10 mouse cellular contexts compared by ENCODE assay signal in genomic region chr15:102976631-102977422, GRCm38 (mm10). TPM values are rescaled to one million over a fixed set of nuclear protein-coding genes. Genes with fewer than 3 reads are reported as not detected.
DNase-seq lines count a peak whose midpoint lies in the region; ATAC-seq lines count a peak whose summit lies in the region.
"Had no signal": no experiment of that assay in that cellular context is flagged by ENCODE, and none has a peak within 500 bp of the region (broad histone marks: within the 10 kb centered on the region; RNA-seq: fewer than 3 reads in every experiment).

No protein-coding gene starts in this region.

- H3K4me2 ChIP-seq in lung, embryonic 16.5 days (ENCODE audit: low read depth, low read length), result 0 out of 2 replicates have a peak overlapping the region, but pooled peaks have one; percentile 7
- H3K4me2 ChIP-seq in intestine, embryonic 16.5 days (ENCODE audit: low read depth, low read length), result peak overlapping the region; percentile 42
- peak overlapping the region; percentile 91 for H3K4me2 ChIP-seq in neural tube, embryonic 13.5 days

- H3K4me1 ChIP-seq in lung, embryonic 16.5 days (replicated peaks; ENCODE audit: control insufficient read depth, insufficient read depth, low read length), result no peaks in the 10 kb centered on the region; the same call in 1 of the 2 replicates
- H3K4me1 ChIP-seq in intestine, embryonic 16.5 days (ENCODE audit: control insufficient read depth, insufficient read depth, low read length), result peaks cover 7% of the 10 kb centered on the region; the same call in 1 of the 2 replicates
- peaks cover 47% of the 10 kb centered on the region for H3K4me1 ChIP-seq in neural tube, embryonic 13.5 days (replicated peaks)

- H3K27me3 ChIP-seq in lung, embryonic 16.5 days (ENCODE audit: control insufficient read depth, insufficient read depth, low read depth, low read length), result peaks cover 99% of the 10 kb centered on the region
- H3K27me3 ChIP-seq in intestine, embryonic 16.5 days (replicated peaks; ENCODE audit: control insufficient read depth, insufficient read depth, low read length), result peaks cover 92% of the 10 kb centered on the region
- peaks cover 31% of the 10 kb centered on the region for H3K27me3 ChIP-seq in neural tube, embryonic 13.5 days

- DNase-seq in lung, adult 18-20 months, result no peak
- peak; percentile 46 for DNase-seq in T-cell, adult 2 months (ENCODE audit: low spot score)
- DNase-seq in yolk sac, embryonic 10.5 days (ENCODE audit: low spot score), result no peak
- DNase-seq: right cerebral cortex, postnatal 25 days had no signal

- H3K36me3 ChIP-seq in lung, embryonic 16.5 days (ENCODE audit: control insufficient read depth, insufficient read depth, low read length), result no peaks in the 10 kb centered on the region
- H3K36me3 ChIP-seq in intestine, embryonic 16.5 days (ENCODE audit: control insufficient read depth, insufficient read depth, low read length), result no peaks in the 10 kb centered on the region
- H3K36me3 ChIP-seq in neural tube, embryonic 13.5 days, result no peaks in the 10 kb centered on the region

- H3K9ac ChIP-seq in lung, embryonic 16.5 days (ENCODE audit: low read length), result no peak overlapping the region
- peak overlapping the region; percentile 12; the same call in 1 of the 2 replicates for H3K9ac ChIP-seq in intestine, embryonic 16.5 days (ENCODE audit: low read depth, low read length)
- H3K9ac ChIP-seq in neural tube, embryonic 13.5 days, result peak overlapping the region; percentile 100

- no peaks in the 10 kb centered on the region for H3K9me3 ChIP-seq in lung, embryonic 16.5 days (ENCODE audit: control insufficient read depth, low read length)
- H3K9me3 ChIP-seq in intestine, embryonic 16.5 days (ENCODE audit: control insufficient read depth, low read length), result no peaks in the 10 kb centered on the region
- no peaks in the 10 kb centered on the region for H3K9me3 ChIP-seq in neural tube, embryonic 13.5 days

- H3K4me3 ChIP-seq in lung, embryonic 16.5 days (ENCODE audit: low read length), result no peak overlapping the region
- peak overlapping the region; percentile 18 for H3K4me3 ChIP-seq in intestine, embryonic 16.5 days (ENCODE audit: low read length)
- peak overlapping the region; percentile 90 for H3K4me3 ChIP-seq in neural tube, embryonic 13.5 days
- H3K4me3 ChIP-seq: left cerebral cortex, adult 2 months had no signal

- 2% methylated on average over 37 of the region's 37 CpGs for WGBS in lung, embryonic 16.5 days
- 4% methylated on average over 37 of the region's 37 CpGs for whole genome bisulfite sequencing in intestine, embryonic 16.5 days
- under 1% methylated on average over 37 of the region's 37 CpGs for WGBS in neural tube, embryonic 13.5 days

- ATAC-seq in lung, embryonic 16.5 days (ENCODE audit: low read depth), result no peak
- no peak for ATAC-seq in intestine, embryonic 16.5 days
- no peak for ATAC-seq in neural tube, embryonic 13.5 days (ENCODE audit: low read depth)
- ATAC-seq in cerebellum, adult (ENCODE audit: insufficient number of reproducible peaks, low FRiP score, low TSS enrichment), result no peak
- ATAC-seq: forebrain, embryonic 14.5 days had no signal

- H3K27ac ChIP-seq in lung, embryonic 16.5 days (ENCODE audit: low read length), result no peak overlapping the region
- H3K27ac ChIP-seq in intestine, embryonic 16.5 days (ENCODE audit: low read length), result no peak overlapping the region
- H3K27ac ChIP-seq in neural tube, embryonic 13.5 days (replicated peaks), result peak overlapping the region; percentile 99
- H3K27ac ChIP-seq: left cerebral cortex, adult 2 months had no signal

RNA-seq across cellular contexts. Expression of gene Hoxc9, which starts 0.6 kb away (rescaled TPM):
- not detected in 2 replicates for polyA plus RNA-seq in lung, embryonic 16.5 days (2015; fragmentation: Nextera tagmentation; extraction: Ambion mirVana)
- polyA plus RNA-seq in intestine, embryonic 16.5 days (2015; fragmentation: Nextera tagmentation; extraction: Ambion mirVana), result 0.49 and 0.76 TPM in 2 replicates
- polyA plus RNA-seq in neural tube, embryonic 13.5 days (2015; fragmentation: Nextera tagmentation; extraction: Ambion mirVana), result 40.9 and 43.4 TPM in 2 replicates
- polyA plus RNA-seq: forebrain, embryonic 14.5 days had no signal

RNA-seq across cellular contexts. Expression of gene Hoxc5, which starts 9.6 kb away (rescaled TPM):
- 0.31 TPM in 2 replicates for polyA plus RNA-seq in lung, embryonic 16.5 days (2015; fragmentation: Nextera tagmentation; extraction: Ambion mirVana)
- polyA plus RNA-seq in intestine, embryonic 16.5 days (2015; fragmentation: Nextera tagmentation; extraction: Ambion mirVana), result 6.8 and 7.2 TPM in 2 replicates
- 18.8 and 32.2 TPM in 2 replicates for polyA plus RNA-seq in neural tube, embryonic 13.5 days (2015; fragmentation: Nextera tagmentation; extraction: Ambion mirVana)
- polyA plus RNA-seq: forebrain, embryonic 14.5 days had no signal

RNA-seq across cellular contexts. Expression of gene Hoxc10, which starts 10.2 kb away (rescaled TPM):
- polyA plus RNA-seq in lung, embryonic 16.5 days (2015; fragmentation: Nextera tagmentation; extraction: Ambion mirVana), result 0.11 TPM in 1 of 2 replicates, not detected in the other
- 1.1 and 1.3 TPM in 2 replicates for polyA plus RNA-seq in intestine, embryonic 16.5 days (2015; fragmentation: Nextera tagmentation; extraction: Ambion mirVana)
- polyA plus RNA-seq in neural tube, embryonic 13.5 days (2015; fragmentation: Nextera tagmentation; extraction: Ambion mirVana), result 58.5 and 92.4 TPM in 2 replicates
- polyA plus RNA-seq: forebrain, embryonic 14.5 days had no signal

RNA-seq across cellular contexts. Expression of gene Hoxc8, which starts 13.6 kb away (rescaled TPM):
- 0.10 and 0.30 TPM in 2 replicates for polyA plus RNA-seq in lung, embryonic 16.5 days (2015; fragmentation: Nextera tagmentation; extraction: Ambion mirVana)
- 4.5 and 4.9 TPM in 2 replicates for polyA plus RNA-seq in intestine, embryonic 16.5 days (2015; fragmentation: Nextera tagmentation; extraction: Ambion mirVana)
- polyA plus RNA-seq in neural tube, embryonic 13.5 days (2015; fragmentation: Nextera tagmentation; extraction: Ambion mirVana), result 75.8 and 85.5 TPM in 2 replicates
- polyA plus RNA-seq: forebrain, embryonic 14.5 days had no signal

RNA-seq across cellular contexts. Expression of gene Hoxc6, which starts 21.2 kb away (rescaled TPM):
- polyA plus RNA-seq in lung, embryonic 16.5 days (2015; fragmentation: Nextera tagmentation; extraction: Ambion mirVana), result 0.36 TPM in 2 replicates
- 3.2 and 4.0 TPM in 2 replicates for polyA plus RNA-seq in intestine, embryonic 16.5 days (2015; fragmentation: Nextera tagmentation; extraction: Ambion mirVana)
- polyA plus RNA-seq in neural tube, embryonic 13.5 days (2015; fragmentation: Nextera tagmentation; extraction: Ambion mirVana), result 46.8 and 51.1 TPM in 2 replicates
- polyA plus RNA-seq: forebrain, embryonic 14.5 days had no signal

Comparison
In these comparisons a context has a peak if more than half of its experiments do, and no peak if none do; other contexts are left out.
1. H3K4me2 ChIP-seq: peak in every context shown above with its lines; median percentile 91 in neural tube, embryonic 13.5 days; 42 in intestine, embryonic 16.5 days; 7 in lung, embryonic 16.5 days.
2. RNA of gene Hoxc9, which starts 0.6 kb away (polyA plus RNA-seq): 40.9 to 43.4 TPM in neural tube, embryonic 13.5 days; 0.49 to 0.76 TPM in intestine, embryonic 16.5 days and not detected in lung, embryonic 16.5 days; every median in the first group is over 10 times any median in the second.
3. RNA of gene Hoxc10, which starts 10.2 kb away (polyA plus RNA-seq): 58.5 to 92.4 TPM in neural tube, embryonic 13.5 days; 1.1 to 1.3 TPM in intestine, embryonic 16.5 days and 0.11 TPM in lung, embryonic 16.5 days; every median in the first group is over 10 times any median in the second.